Mouse (Mus musculus): Measurements from ENCODE around the gene Cluh. TPM values are rescaled to one million over a fixed set of nuclear protein-coding genes. Genes with fewer than 3 reads are reported as not detected.
A peak's percentile ranks its signal among the peaks of the same experiment; 100 is the strongest.

Gene Cluh
- total and polyA plus RNA-seq, 3 experiments = 133 to 222 (median 200) TPM

- peak overlapping the region; percentile 84 for H3K27ac ChIP-seq
- H3K36me3 ChIP-seq (ENCODE audit: control insufficient read depth, insufficient read depth, low read length) = no peaks in the 10 kb centered on the region
- no peaks in the 10 kb centered on the region for H3K79me2 ChIP-seq (replicated peaks; ENCODE audit: control insufficient read depth, insufficient read depth, low read length)
- whole genome bisulfite sequencing = under 1% methylated on average over 85 of the region's 86 CpGs
- peak; percentile 87 to 89 for DNase-seq
- intact Hi-C loops (cut with DNase I) = loop anchor here (1.0 kb wide), 1 partner anchor 10 kb away; no protein-coding TSS in a partner anchor
- H3K4me1 ChIP-seq (ENCODE audit: control insufficient read depth, insufficient read depth, low read length) = peaks cover 10% of the 10 kb centered on the region
- no peaks in the 10 kb centered on the region for H3K27me3 ChIP-seq (ENCODE audit: control insufficient read depth, insufficient read depth, low read length)
- H3K4me3 ChIP-seq = peak overlapping the region; percentile 83
- peak overlapping the region; percentile 94 for H3K9ac ChIP-seq (ENCODE audit: low read depth, low read length)
- TF ChIP-seq CTCF (IDR thresholded peaks at IDR 0.05) (peak; percentile 72), EP300 (IDR thresholded peaks at IDR 0.05; ENCODE audit: insufficient read depth, low read depth, low read length) (0 out of 2 replicates have a peak, but pooled peaks have one; percentile 5), POLR2A (IDR thresholded peaks at IDR 0.05; ENCODE audit: insufficient read depth, low read depth, low read length) (peak; percentile 85)
Measured at GRCm38 (mm10) chr11:74637971-74638790, 11.1 kb upstream of the Cluh start.

- Histone ChIP-seq H3K27me3 (ENCODE audit: control insufficient read depth, insufficient read depth, low read length) (no peaks in the 10 kb centered on the region), H3K79me2 (replicated peaks; ENCODE audit: control insufficient read depth, insufficient read depth, low read length) (no peaks in the 10 kb centered on the region), H3K9ac (ENCODE audit: low read depth, low read length) (peak overlapping the region; percentile 94), H3K4me1 (ENCODE audit: control insufficient read depth, insufficient read depth, low read length) (peaks cover 10% of the 10 kb centered on the region), H3K4me3 (peak overlapping the region; percentile 83), H3K36me3 (ENCODE audit: control insufficient read depth, insufficient read depth, low read length) (no peaks in the 10 kb centered on the region), H3K27ac (peak overlapping the region; percentile 84)
- no peak for TF ChIP-seq POLR2A (IDR thresholded peaks at IDR 0.05; ENCODE audit: insufficient read depth, low read depth, low read length)
- TF ChIP-seq CTCF (IDR thresholded peaks at IDR 0.05) = no peak
- no peak for TF ChIP-seq EP300 (IDR thresholded peaks at IDR 0.05; ENCODE audit: insufficient read depth, low read depth, low read length)
- no peak for DNase-seq
- intact Hi-C loops (cut with DNase I) = loop anchor here (1.0 kb wide), 1 partner anchor 9 kb away; no protein-coding TSS in a partner anchor
- 6% methylated on average over 9 of the region's 9 CpGs for whole genome bisulfite sequencing
Measured at GRCm38 (mm10) chr11:74638791-74639411, 10.4 kb upstream of the Cluh start.

- Histone ChIP-seq H3K4me1 (ENCODE audit: control insufficient read depth, insufficient read depth, low read length) (peaks cover 10% of the 10 kb centered on the region), H3K36me3 (ENCODE audit: control insufficient read depth, insufficient read depth, low read length) (no peaks in the 10 kb centered on the region), H3K79me2 (replicated peaks; ENCODE audit: control insufficient read depth, insufficient read depth, low read length) (no peaks in the 10 kb centered on the region), H3K4me3 (no peak overlapping the region), H3K9ac (ENCODE audit: low read depth, low read length) (no peak overlapping the region), H3K27ac (no peak overlapping the region), H3K27me3 (ENCODE audit: control insufficient read depth, insufficient read depth, low read length) (no peaks in the 10 kb centered on the region)
- WGBS = 11% methylated on average over 1 of the region's 1 CpGs
- DNase-seq = no peak
- TF ChIP-seq CTCF (IDR thresholded peaks at IDR 0.05) = no peak
- no peak for TF ChIP-seq EP300 (IDR thresholded peaks at IDR 0.05; ENCODE audit: insufficient read depth, low read depth, low read length)
- intact Hi-C loops (cut with DNase I) = no loop called here
Measured at GRCm38 (mm10) chr11:74639628-74640027, 9.7 kb upstream of the Cluh start.

GRCm38 (mm10) chr11:74647966-74648365 is 1.3 kb upstream of the Cluh start:
- no peak for DNase-seq
- Histone ChIP-seq H3K79me2 (replicated peaks; ENCODE audit: control insufficient read depth, insufficient read depth, low read length) (peaks cover 11% of the 10 kb centered on the region), H3K4me1 (ENCODE audit: control insufficient read depth, insufficient read depth, low read length) (peaks cover 10% of the 10 kb centered on the region), H3K36me3 (ENCODE audit: control insufficient read depth, insufficient read depth, low read length) (peaks cover 7% of the 10 kb centered on the region; the same call in 1 of the 2 replicates), H3K4me3 (no peak overlapping the region), H3K27ac (0 out of 2 replicates have a peak overlapping the region, but pooled peaks have one; percentile 8), H3K9ac (ENCODE audit: low read depth, low read length) (no peak overlapping the region), H3K27me3 (ENCODE audit: control insufficient read depth, insufficient read depth, low read length) (no peaks in the 10 kb centered on the region)
- intact Hi-C loops (cut with DNase I) = loop anchor here (1.0 to 5.0 kb wide), 3 partner anchors 10 to 184 kb away; partner anchors contain the start of genes Mnt and Pafah1b1
- no peak for TF ChIP-seq EP300 (IDR thresholded peaks at IDR 0.05; ENCODE audit: insufficient read depth, low read depth, low read length)
- TF ChIP-seq CTCF (IDR thresholded peaks at IDR 0.05) = no peak
- TF ChIP-seq POLR2A (IDR thresholded peaks at IDR 0.05; ENCODE audit: insufficient read depth, low read depth, low read length) = no peak
- WGBS = 87% methylated on average over 1 of the region's 1 CpGs

- Histone ChIP-seq H3K9ac (ENCODE audit: low read depth, low read length) (peak overlapping the region; percentile 77), H3K27ac (peak overlapping the region; percentile 94), H3K36me3 (ENCODE audit: control insufficient read depth, insufficient read depth, low read length) (peaks cover 7% of the 10 kb centered on the region; the same call in 1 of the 2 replicates), H3K4me1 (ENCODE audit: control insufficient read depth, insufficient read depth, low read length) (peaks cover 10% of the 10 kb centered on the region), H3K79me2 (replicated peaks; ENCODE audit: control insufficient read depth, insufficient read depth, low read length) (peaks cover 11% of the 10 kb centered on the region), H3K27me3 (ENCODE audit: control insufficient read depth, insufficient read depth, low read length) (no peaks in the 10 kb centered on the region), H3K4me3 (peak overlapping the region; percentile 72)
- DNase-seq = no peak
- no peak for TF ChIP-seq EP300 (IDR thresholded peaks at IDR 0.05; ENCODE audit: insufficient read depth, low read depth, low read length)
- TF ChIP-seq CTCF (IDR thresholded peaks at IDR 0.05) = no peak
- no peak for TF ChIP-seq POLR2A (IDR thresholded peaks at IDR 0.05; ENCODE audit: insufficient read depth, low read depth, low read length)
- 7% methylated on average over 1 of the region's 1 CpGs for WGBS
- intact Hi-C loops (cut with DNase I) = loop anchor here (1.0 to 5.0 kb wide), 3 partner anchors 10 to 184 kb away; partner anchors contain the start of genes Mnt and Pafah1b1
Measured at GRCm38 (mm10) chr11:74648676-74649075, 619 bp upstream of the Cluh start.
